Mouse (Mus musculus): ENCODE measurements at regions not wholly inside any gene's neighbourhood (a gene's known extent, or its start where the extent isn't known, plus 50 kb on each side); places are given as distances from the start of the nearest gene placed in this dataset.

- no peak for TF ChIP-seq CTCF (IDR thresholded peaks at IDR 0.05; ENCODE audit: low read depth)
- TF ChIP-seq EP300 (IDR thresholded peaks at IDR 0.05; ENCODE audit: low read depth), result no peak
These were observed 240.4 kb downstream of the En1 start for GRCm38 (mm10) chr1:120842596-120842995.
